In the genomic region with DNA sequence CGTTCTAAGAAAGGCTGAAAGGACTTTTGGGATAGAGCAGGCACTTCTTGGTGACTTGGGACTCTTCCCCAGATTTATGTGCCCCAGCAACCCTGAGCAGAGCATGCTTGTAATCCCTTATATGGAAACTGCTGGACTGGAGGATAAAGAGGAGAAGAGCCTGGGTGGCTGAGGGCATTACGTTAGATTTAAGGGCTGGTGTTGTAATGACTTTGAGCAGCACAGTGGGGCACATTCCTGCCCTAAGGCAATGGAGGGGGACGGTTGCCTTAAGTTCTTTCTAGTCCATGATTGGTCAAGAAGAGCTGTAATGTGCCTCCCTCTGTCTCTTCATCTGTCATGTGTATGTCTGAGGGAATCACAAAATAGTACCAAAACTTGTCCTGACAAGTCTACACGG, we compare ENCODE assay signal across 17 mouse cellular contexts.
A peak's percentile ranks its signal among the peaks of the same experiment; 100 is the strongest.
DNase-seq lines count a peak whose midpoint lies in the region; ATAC-seq and TF ChIP-seq lines count a peak whose summit lies in the region.
"Had no signal": no experiment of that assay in that cellular context is flagged by ENCODE, and none has a peak within 500 bp of the region (broad histone marks: within the 10 kb centered on the region; RNA-seq: fewer than 3 reads in every experiment).

No protein-coding gene starts in this region.

- 52% methylated on average over 4 of the region's 4 CpGs for WGBS in embryonic facial prominence, embryonic 13.5 days
- WGBS in embryonic facial prominence, embryonic 10.5 days = 58% methylated on average over 4 of the region's 4 CpGs
- 39% methylated on average over 4 of the region's 4 CpGs for WGBS in kidney, embryonic 14.5 days

- H3K4me2 ChIP-seq in embryonic facial prominence, embryonic 13.5 days = peak overlapping the region; percentile 24; the same call in 1 of the 2 replicates
- no peak overlapping the region for H3K4me2 ChIP-seq in kidney, embryonic 14.5 days (replicated peaks; ENCODE audit: low read depth, low read length)
- H3K4me2 ChIP-seq: forebrain, embryonic 13.5 days; midbrain, embryonic 12.5 days; neural tube, embryonic 15.5 days had no signal

- no peak for ATAC-seq in embryonic facial prominence, embryonic 13.5 days (ENCODE audit: insufficient number of reproducible peaks, insufficient read depth, low FRiP score, low TSS enrichment, low read depth)
- 0 out of 2 replicates have a peak, but pooled peaks have one; percentile 32 for ATAC-seq in kidney, embryonic 14.5 days (ENCODE audit: low FRiP score, low TSS enrichment)
- ATAC-seq: forebrain, embryonic 13.5 days; hindbrain, embryonic 16.5 days had no signal

- H3K27ac ChIP-seq in embryonic facial prominence, embryonic 13.5 days = peak overlapping the region; percentile 73; the same call in 1 of the 2 replicates
- H3K27ac ChIP-seq in embryonic facial prominence, embryonic 10.5 days (replicated peaks) = no peak overlapping the region
- peak overlapping the region; percentile 56; the same call in 1 of the 2 replicates for H3K27ac ChIP-seq in kidney, embryonic 14.5 days (ENCODE audit: low read depth, low read length)
- H3K27ac ChIP-seq in ES-Bruce4 (ENCODE audit: insufficient read depth, low read length) = peak overlapping the region; percentile 34
- H3K27ac ChIP-seq: forebrain, embryonic 13.5 days; liver, embryonic 14.5 days; macrophage; midbrain, embryonic 12.5 days; neural tube, embryonic 15.5 days had no signal

- no peak for TF ChIP-seq EP300 in ES-Bruce4 (IDR thresholded peaks at IDR 0.05; ENCODE audit: insufficient read depth, low read depth, low read length)

- no peaks in the 10 kb centered on the region for H3K9me3 ChIP-seq in embryonic facial prominence, embryonic 13.5 days
- H3K9me3 ChIP-seq in embryonic facial prominence, embryonic 10.5 days = no peaks in the 10 kb centered on the region
- H3K9me3 ChIP-seq in kidney, embryonic 14.5 days (ENCODE audit: control insufficient read depth, low read length) = no peaks in the 10 kb centered on the region
- H3K9me3 ChIP-seq in ES-Bruce4 (replicated peaks; ENCODE audit: control insufficient read depth, insufficient read depth, low read length, poor library complexity, severe bottlenecking) = no peaks in the 10 kb centered on the region
- H3K9me3 ChIP-seq: forebrain, embryonic 13.5 days; midbrain, embryonic 12.5 days; neural tube, embryonic 15.5 days had no signal

- H3K9ac ChIP-seq in embryonic facial prominence, embryonic 13.5 days = no peak overlapping the region
- H3K9ac ChIP-seq in kidney, embryonic 14.5 days (ENCODE audit: low read depth, low read length) = no peak overlapping the region
- no peak overlapping the region for H3K9ac ChIP-seq in ES-Bruce4 (ENCODE audit: low read depth, poor library complexity, severe bottlenecking)
- H3K9ac ChIP-seq: forebrain, embryonic 13.5 days; liver, embryonic 14.5 days; midbrain, embryonic 12.5 days; neural tube, embryonic 15.5 days had no signal

- peaks cover 39% of the 10 kb centered on the region for H3K4me1 ChIP-seq in embryonic facial prominence, embryonic 13.5 days
- H3K4me1 ChIP-seq in embryonic facial prominence, embryonic 10.5 days = peaks cover 21% of the 10 kb centered on the region
- H3K4me1 ChIP-seq in kidney, embryonic 14.5 days (ENCODE audit: control insufficient read depth, insufficient read depth, low read length) = peaks cover 17% of the 10 kb centered on the region; the same call in 1 of the 2 replicates
- H3K4me1 ChIP-seq in ES-Bruce4 (ENCODE audit: control insufficient read depth, insufficient read depth, low read length) = peaks cover 3% of the 10 kb centered on the region
- H3K4me1 ChIP-seq: midbrain, embryonic 12.5 days had no signal

- no peak for DNase-seq in embryonic facial prominence, embryonic 10.5 days (ENCODE audit: low spot score)
- no peak for DNase-seq in kidney, postnatal 14 days
- peak; percentile 46 for DNase-seq in forelimb bud, embryonic 11.5 days (ENCODE audit: low read depth, low spot score)
- no peak for DNase-seq in gastrocnemius, adult 8-10 months (ENCODE audit: low spot score in 2 of 2)
- no peak for DNase-seq in thymus, postnatal 25 days
- DNase-seq: cerebellum, postnatal 14 days; kidney, postnatal 25 days; thymus, postnatal 4 days had no signal

- TF ChIP-seq POLR2A in ES-Bruce4 (IDR thresholded peaks at IDR 0.05; ENCODE audit: insufficient read depth, low read length) = no peak

- no peaks in the 10 kb centered on the region for H3K27me3 ChIP-seq in embryonic facial prominence, embryonic 13.5 days
- no peaks in the 10 kb centered on the region for H3K27me3 ChIP-seq in embryonic facial prominence, embryonic 10.5 days (replicated peaks; ENCODE audit: low read depth, poor library complexity, severe bottlenecking)
- no peaks in the 10 kb centered on the region for H3K27me3 ChIP-seq in kidney, embryonic 14.5 days (ENCODE audit: control insufficient read depth, insufficient read depth, low read length)
- no peaks in the 10 kb centered on the region for H3K27me3 ChIP-seq in ES-Bruce4 (ENCODE audit: control insufficient read depth, insufficient read depth, low read length, poor library complexity, severe bottlenecking)
- H3K27me3 ChIP-seq: forebrain, embryonic 13.5 days; midbrain, embryonic 12.5 days; neural tube, embryonic 15.5 days had no signal

- no peak for TF ChIP-seq CTCF in ES-Bruce4 (IDR thresholded peaks at IDR 0.05; ENCODE audit: low read depth, low read length)

- H3K4me3 ChIP-seq in embryonic facial prominence, embryonic 13.5 days = no peak overlapping the region
- no peak overlapping the region for H3K4me3 ChIP-seq in embryonic facial prominence, embryonic 10.5 days
- H3K4me3 ChIP-seq in kidney, embryonic 14.5 days (ENCODE audit: low read length) = no peak overlapping the region
- H3K4me3 ChIP-seq in ES-Bruce4 (ENCODE audit: low read depth, low read length) = no peak overlapping the region
- H3K4me3 ChIP-seq: forebrain, embryonic 13.5 days; midbrain, embryonic 12.5 days; neural tube, embryonic 15.5 days had no signal

- H3K36me3 ChIP-seq in embryonic facial prominence, embryonic 13.5 days = peaks cover 21% of the 10 kb centered on the region
- H3K36me3 ChIP-seq in embryonic facial prominence, embryonic 10.5 days (replicated peaks) = peaks cover 26% of the 10 kb centered on the region
- H3K36me3 ChIP-seq in kidney, embryonic 14.5 days (ENCODE audit: control insufficient read depth, insufficient read depth, low read length) = peaks cover 60% of the 10 kb centered on the region
- peaks cover 12% of the 10 kb centered on the region; the same call in 1 of the 2 replicates for H3K36me3 ChIP-seq in ES-Bruce4 (ENCODE audit: control insufficient read depth, insufficient read depth, low read length, poor library complexity, severe bottlenecking)
